Mouse (Mus musculus): Measurements from ENCODE around the gene Gipc3.

Gene Gipc3

DNA sequence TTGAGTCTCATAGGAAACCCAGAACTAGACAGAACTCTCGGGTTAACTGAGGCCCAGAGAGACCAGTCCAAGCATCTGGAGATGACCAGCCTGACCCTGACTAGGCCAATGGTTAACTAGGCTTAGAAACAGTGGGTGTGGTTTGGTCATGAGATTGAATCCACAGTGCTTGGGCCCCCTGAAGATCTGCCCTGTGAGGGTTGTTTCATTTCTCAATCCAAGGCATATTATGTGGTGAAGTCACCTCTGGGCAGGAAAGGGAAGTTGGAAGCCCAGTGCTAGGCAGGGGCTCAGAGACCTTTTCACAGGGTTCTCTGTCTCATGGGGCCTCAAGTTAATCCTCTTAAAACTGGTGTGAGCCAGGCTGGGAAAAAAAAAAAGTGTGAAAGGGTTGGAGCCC, 15.8 kb upstream of the Gipc3 start:
- no peak for TF ChIP-seq GATA4 (IDR thresholded peaks at IDR 0.05; ENCODE audit: insufficient replicate concordance, low read length)

DNA sequence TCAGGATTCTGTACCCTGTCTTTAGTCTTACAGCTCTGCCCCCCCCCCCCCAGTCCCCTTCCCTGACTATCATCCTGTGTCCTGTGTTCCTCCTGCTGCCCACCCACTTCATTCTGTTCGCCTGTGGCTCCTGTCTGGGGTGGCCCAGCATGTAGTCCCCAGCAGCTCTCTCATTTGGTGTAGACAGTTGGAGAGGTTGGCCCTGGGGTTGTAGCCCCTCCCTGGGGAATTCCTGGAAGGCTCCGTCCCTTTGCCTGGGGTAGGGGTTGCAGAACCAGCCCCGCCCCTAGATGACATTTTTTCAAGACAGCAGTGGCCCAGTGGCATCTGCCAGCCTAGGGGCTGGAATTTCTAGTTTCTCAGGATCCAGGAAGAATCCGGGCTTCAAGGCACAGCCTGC, 15.1 kb upstream of the Gipc3 start:
- TF ChIP-seq GATA4 (IDR thresholded peaks at IDR 0.05; ENCODE audit: insufficient replicate concordance, low read length), result no peak

DNA sequence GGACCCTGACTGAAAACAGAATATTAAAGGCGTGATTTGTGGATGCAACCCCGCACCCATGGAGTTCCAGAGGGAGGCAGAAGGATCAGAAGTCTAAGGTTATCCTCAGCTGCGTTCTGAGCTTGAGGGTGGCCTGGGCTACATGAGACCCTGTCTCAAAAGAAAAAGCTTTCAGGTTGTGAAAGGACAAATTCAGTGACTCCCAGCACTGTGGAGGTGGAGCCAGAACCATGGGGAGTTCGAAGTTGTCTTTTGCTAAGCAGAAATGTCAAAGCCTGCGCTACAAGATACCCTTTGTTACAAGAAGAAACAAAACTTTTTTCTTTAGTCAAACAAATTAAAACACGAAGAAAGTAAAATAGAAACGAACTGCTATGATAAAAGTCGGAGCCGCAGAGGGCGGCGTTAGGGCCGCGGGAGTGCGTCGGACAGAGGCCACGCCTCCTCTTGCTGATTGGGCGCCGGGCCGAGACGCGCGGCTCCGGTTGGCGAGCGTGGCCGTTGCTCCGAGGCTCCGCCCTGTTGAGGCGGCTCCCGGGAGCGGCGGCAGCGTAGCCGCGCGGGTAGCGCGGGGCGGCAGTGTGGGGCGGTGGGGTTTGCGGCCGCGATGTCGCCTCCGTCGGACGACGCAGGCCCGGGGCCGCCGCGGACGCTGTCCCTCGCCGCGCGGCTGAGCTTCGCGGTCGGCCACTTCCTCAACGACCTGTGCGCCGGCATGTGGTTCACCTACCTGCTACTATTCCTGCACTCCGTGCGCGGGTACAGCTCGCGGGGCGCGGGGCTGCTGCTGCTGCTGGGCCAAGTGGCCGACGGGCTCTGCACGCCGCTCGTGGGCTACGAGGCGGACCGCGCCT, 14.2 kb upstream of the Gipc3 start, which contains the start of gene Mfsd12:
Gene Mfsd12, plus strand, starts transcription at position 501 of the 854 bp plus-strand sequence.
- no peak for TF ChIP-seq GATA4 (IDR thresholded peaks at IDR 0.05; ENCODE audit: insufficient replicate concordance, low read length)

DNA sequence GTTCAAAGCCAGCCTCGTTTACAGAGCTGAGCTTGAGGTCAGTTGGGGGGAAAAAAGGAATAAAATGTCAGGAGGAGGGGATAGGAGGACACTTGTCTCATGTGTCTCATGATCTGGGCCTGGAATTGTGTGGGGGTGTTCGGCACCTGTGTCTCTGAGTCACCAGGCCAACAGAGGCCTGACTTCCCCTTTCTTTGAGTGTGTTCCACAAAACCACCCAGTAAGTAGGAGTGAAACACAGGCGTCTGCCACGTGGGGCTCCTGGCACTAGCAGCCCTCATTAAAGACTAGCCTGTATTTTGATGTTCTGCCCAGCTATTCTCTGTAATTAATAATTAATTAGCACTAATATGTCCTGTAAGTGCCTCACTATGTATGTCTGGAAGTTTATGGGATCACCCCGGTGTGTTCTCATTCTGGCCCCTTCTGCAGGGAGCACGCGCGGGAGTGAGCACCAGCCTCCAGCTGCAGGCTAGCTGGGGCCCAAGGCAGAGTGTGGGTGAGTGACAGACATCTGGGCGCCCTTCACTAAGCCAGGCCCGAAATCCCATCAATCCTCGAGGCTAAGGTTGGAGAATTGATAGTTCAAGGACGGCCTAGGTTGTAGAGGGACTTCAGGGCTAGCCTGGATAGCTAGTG, 13.4 kb upstream of the Gipc3 start:
- no peak for TF ChIP-seq GATA4 (IDR thresholded peaks at IDR 0.05; ENCODE audit: insufficient replicate concordance, low read length)

DNA sequence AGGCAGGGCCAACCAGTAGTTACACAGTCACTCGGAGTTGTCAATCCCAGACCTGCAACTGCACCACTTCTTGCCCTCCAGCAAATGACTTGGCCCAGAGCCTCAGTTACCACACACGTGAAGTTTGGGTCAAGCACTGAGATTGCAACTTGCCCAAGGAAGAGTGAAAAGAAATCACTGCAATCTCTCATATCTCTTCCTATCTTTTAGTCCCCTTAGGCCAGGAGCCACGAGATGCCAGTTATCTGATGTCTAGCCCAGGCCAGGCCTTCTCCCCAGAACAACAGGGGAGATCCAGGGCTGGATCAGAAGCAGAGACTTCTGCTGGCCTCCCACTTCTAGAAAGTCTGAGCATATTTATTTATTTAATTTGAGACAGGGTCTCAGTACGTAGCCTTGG, 12.5 kb upstream of the Gipc3 start:
- no peak for TF ChIP-seq GATA4 (IDR thresholded peaks at IDR 0.05; ENCODE audit: insufficient replicate concordance, low read length)

DNA sequence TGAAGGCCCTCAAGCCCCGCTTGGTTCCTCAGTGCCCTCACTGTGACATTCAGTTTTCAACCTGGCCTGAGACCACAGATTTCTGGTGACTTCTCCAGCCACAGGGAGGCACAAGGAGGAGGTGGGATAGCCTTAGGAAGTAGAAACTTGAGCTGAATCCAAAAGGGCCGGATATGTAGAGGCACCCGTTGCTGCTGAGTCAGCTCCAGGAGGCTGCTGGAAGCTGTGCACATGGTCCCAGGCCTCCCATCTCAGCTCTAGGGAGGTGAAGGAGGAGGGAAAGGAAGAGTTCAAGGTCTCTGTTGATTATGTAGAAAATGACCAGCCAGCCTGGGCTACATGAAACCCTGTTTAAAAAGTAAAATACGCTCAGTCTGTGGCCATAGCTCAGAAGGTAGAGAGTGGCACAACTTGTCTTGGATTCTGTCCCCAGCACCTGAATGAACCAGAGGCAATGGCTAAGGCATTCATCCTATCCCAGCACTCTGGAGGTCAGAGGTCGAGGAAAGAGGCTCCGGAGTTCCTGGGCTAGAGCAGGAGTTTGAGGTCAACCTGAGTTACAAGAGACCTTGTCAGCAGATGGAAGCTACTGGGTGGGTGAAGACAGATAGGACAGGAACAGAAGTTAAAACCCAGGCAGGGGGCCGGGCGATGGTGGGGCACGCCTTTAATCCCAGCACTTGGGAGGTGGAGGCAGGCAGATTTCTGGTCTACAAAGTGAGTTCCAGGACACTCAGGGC, 11.8 kb upstream of the Gipc3 start:
- TF ChIP-seq GATA4 (IDR thresholded peaks at IDR 0.05; ENCODE audit: insufficient replicate concordance, low read length), result no peak

DNA sequence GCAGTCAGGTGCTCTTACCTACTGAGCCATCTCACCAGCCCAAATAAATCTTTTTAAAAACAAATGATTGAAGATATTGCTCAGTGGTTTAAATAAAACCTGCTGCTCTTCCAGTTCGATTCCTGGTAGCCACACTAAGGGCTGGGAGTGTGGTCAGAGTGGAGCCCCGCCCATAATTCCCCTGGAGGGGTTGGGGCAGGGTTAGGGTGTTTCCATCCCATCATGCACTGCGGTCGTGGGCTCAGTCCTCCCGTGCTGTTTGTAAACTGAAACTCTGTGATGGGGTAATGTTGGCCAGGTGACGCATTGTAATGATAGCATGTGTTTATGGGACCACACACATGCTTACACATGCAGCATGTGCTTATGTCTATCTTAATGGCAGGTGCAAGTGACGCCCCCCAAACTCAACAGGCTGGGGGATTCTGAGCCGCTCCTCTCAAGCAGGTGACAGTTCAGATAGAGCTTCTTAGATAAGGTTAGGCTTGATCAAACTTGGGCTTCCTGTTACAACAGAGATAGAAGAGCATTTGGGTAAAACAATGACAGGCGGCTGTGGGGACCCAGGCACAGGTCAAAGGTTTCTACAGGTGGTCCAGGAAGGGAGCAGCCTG, 8.7 kb upstream of the Gipc3 start:
- TF ChIP-seq GATA4 (IDR thresholded peaks at IDR 0.05; ENCODE audit: insufficient replicate concordance, low read length), result no peak

DNA sequence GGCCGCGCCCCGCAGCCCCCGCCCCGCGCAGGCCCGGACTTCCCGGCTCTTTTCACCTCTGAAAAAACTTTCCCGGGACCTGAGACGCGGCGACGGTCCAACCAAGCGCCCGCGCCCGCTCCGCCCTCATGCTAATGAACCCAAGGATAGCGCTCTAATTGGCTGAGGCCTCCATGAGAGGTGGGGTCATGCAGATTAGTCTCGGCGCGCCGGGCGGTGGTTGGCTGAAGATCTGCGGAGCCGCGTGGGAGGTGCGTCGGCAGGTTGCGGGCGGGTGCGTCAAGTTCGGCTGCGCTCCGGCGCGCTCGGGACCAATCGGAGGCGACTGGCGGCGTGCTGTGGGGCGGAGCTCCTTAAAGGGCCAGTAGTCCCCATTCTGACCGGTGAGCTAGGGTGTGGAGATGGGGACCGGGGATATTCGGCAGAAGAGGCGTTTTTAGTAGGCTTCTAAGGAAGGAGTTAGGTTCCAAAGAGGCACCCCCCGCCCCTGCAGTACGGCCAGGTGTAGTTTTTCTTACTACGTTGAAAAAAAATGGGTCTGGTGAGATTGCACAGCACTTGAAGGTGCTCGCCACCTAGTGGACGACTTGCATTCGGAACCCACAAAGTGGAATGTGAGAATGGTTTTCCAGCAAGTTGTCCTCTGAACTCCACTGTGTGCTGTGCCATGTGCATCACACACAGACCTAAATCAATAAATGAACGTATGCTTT, 7.4 kb upstream of the Gipc3 start, which contains the start of gene Hmg20b:
Gene Hmg20b, minus strand, starts transcription at position 130 of the 713 bp plus-strand sequence.
- peak; percentile 7; the same call in 1 of the 2 replicates for TF ChIP-seq GATA4 (IDR thresholded peaks at IDR 0.05; ENCODE audit: insufficient replicate concordance, low read length)

DNA sequence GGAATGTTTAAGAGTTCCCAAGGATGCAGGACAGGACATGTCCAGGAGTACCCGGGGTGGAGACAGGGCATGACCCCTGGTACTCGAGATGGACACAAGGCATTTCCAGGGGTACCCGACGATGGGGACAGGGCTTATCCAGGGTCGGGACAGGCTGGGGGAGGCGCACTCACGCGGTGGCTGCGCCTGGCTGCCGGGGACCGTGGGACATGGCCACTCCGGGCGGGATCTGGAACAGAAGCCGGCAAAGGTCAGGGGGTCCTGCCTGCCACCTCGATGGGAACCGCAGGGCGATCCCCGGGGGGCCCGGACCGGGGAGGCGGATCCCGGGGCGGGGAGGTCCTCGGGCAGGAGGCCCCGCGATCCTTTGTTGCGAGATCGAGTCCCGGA, 6.9 kb upstream of the Gipc3 start:
- no peak for TF ChIP-seq GATA4 (IDR thresholded peaks at IDR 0.05; ENCODE audit: insufficient replicate concordance, low read length)

DNA sequence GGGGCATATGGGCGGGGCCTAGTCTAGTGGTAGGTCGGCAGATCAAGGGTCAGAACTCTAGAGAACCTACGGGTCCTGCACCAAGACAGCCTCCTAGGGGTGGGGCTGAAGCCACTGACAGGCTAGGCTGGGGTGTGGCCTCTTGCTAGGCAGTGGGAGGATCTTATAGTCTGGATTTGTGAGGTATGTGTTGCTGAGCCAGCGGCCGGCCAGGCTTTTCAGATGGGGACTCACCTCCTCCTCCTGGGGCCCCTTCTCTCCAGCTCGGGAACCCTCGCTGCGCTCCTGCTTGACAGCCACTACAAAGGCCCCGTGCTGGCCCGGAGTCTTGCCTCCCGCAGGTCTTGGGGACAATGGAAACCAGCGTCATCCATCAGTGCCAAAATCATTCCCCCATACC, 6.1 kb upstream of the Gipc3 start:
- no peak for TF ChIP-seq GATA4 (IDR thresholded peaks at IDR 0.05; ENCODE audit: insufficient replicate concordance, low read length)

DNA sequence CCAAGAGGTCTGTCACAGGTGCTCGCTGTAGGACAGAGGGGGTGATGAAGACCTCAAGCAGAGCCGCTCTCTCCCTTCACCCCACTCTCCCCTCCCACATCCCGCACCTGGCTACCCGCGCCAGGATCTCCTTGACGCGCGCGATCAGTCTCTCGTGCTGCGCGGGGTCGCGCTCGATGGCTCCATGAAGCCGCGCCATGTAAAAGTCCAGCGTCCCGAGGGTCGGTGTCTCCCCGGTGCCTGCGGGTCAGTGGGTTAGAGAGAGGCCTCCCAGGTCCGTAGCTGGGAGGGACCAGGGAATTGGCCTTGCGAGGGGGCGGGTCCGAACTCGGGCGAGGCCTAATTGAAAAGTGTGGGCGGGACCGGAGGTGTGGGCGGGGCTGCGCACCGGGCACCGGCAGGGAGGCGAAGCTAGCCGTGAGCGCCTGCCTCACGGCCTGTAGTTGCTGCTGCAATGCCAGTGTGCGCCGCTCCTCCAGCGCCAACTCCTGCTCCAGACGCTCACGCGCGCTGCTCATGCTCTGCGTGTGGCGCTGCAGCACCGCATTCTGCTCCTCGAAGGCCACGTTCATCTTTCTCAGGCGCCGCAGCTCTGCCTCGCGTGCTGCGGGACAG, 3.5 kb upstream of the Gipc3 start:
- TF ChIP-seq GATA4 (IDR thresholded peaks at IDR 0.05; ENCODE audit: insufficient replicate concordance, low read length), result no peak

DNA sequence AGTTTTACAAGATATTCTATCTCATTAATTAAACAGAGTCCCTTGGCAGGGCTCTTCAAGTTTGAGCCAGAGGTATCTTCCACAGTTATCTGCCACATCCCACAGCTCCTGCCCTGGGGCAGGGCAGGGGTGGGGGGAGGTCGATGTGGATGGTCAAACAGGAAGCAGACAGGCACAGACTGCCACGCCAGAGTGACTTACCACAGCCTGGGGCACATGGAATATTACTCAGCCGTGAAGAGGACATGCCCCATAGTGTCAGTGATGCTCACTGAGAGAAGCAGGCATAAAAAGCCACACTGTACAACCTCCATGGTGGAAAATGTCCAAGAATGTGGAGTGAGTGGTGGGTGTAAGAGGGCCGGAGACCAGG, 2.1 kb upstream of the Gipc3 start:
- TF ChIP-seq GATA4 (IDR thresholded peaks at IDR 0.05; ENCODE audit: insufficient replicate concordance, low read length), result no peak

DNA sequence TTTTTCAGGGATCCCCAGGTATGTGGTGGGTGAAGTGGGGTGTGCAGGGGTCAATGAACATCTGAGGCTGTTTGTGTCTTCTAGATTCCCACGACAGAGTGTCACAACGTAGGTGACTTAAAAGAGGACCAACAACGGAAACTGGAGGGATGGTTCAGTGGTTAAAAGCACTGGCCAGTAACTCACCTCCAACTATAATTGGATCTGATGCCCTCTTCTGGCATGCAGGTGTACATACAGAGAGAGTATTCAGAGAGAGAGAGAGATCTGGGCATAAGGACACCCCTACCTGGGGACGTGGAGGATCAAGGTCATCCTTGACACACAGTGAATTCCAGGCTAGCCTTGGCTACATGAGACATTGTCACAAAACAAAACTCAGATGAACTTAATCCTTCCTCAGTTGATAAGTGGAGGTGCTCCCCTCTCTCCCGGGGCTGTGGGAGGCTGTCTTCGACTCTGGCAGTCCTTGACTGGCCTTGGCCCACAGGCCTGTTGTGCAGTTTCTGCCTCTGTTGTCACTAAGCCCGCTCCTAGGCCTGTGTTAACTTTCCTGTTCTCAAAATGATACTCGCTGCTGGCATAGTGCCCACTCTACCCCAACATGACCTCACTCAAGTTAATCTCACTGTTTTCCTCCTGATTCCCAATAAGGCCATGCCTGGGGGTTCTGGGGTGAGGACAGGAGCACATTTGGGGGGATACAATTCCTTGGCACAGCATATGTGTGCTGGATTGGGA, 1.5 kb upstream of the Gipc3 start:
- no peak for TF ChIP-seq GATA4 (IDR thresholded peaks at IDR 0.05; ENCODE audit: insufficient replicate concordance, low read length)
